Mouse (Mus musculus) frontal cortex, adult (tissue): ENCODE measurements around the gene Exosc7.

Experiments
- ATAC-seq: cut with Nextera tagmentation; 2 replicates; pipeline ENCODE4 v1.9.2; 2017; ENCODE audit warnings: mild to moderate bottlenecking, moderate library complexity, mixed read lengths; ENCODE audit not compliant: low TSS enrichment

Exosc7 gene

GRCm38 (mm10) chr9:123112805-123113521, at the start of gene Exosc7, which contains the start of gene Zdhhc3:
Exosc7 (plus strand) TSS chr9:123113215.
Zdhhc3 (minus strand) TSS chr9:123113205.
- peak; percentile 89 for ATAC-seq

- no peak for ATAC-seq
These were observed 33.9 kb upstream of the Exosc7 start for GRCm38 (mm10) chr9:123079149-123079548.

GRCm38 (mm10) chr9:123080355-123080754, 32.7 kb upstream of the Exosc7 start:
- peak; percentile 93 for ATAC-seq

- no peak for ATAC-seq
These were observed 32.2 kb upstream of the Exosc7 start for GRCm38 (mm10) chr9:123080796-123081195.

GRCm38 (mm10) chr9:123085373-123085772, 27.6 kb upstream of the Exosc7 start:
- no peak for ATAC-seq

- ATAC-seq = no peak
These were observed 25.5 kb upstream of the Exosc7 start for GRCm38 (mm10) chr9:123087558-123087957.

- no peak for ATAC-seq
These were observed 22.2 kb upstream of the Exosc7 start for GRCm38 (mm10) chr9:123090844-123091243.

- ATAC-seq = no peak
These were observed 13.2 kb upstream of the Exosc7 start for GRCm38 (mm10) chr9:123099631-123100455.

- no peak for ATAC-seq
These were observed 9.6 kb upstream of the Exosc7 start for GRCm38 (mm10) chr9:123103425-123103824.

GRCm38 (mm10) chr9:123104362-123104761, 8.7 kb upstream of the Exosc7 start:
- no peak for ATAC-seq

- peak; percentile 82; the same call in 1 of the 2 replicates for ATAC-seq
These were observed 5.8 kb upstream of the Exosc7 start for GRCm38 (mm10) chr9:123107186-123107585.

GRCm38 (mm10) chr9:123109188-123109587, 3.8 kb upstream of the Exosc7 start:
- no peak for ATAC-seq

GRCm38 (mm10) chr9:123111751-123112221, 1.2 kb upstream of the Exosc7 start:
- ATAC-seq = no peak

GRCm38 (mm10) chr9:123113931-123114330, 916 bp downstream of the Exosc7 start:
- no peak for ATAC-seq

GRCm38 (mm10) chr9:123115566-123115965, 2.6 kb downstream of the Exosc7 start:
- ATAC-seq = no peak

- ATAC-seq = no peak
These were observed 10.0 kb downstream of the Exosc7 start for GRCm38 (mm10) chr9:123123017-123123416.

GRCm38 (mm10) chr9:123123571-123124412, 10.8 kb downstream of the Exosc7 start:
- ATAC-seq = 0 out of 2 replicates have a peak, but pooled peaks have one; percentile 70

- no peak for ATAC-seq
These were observed 11.5 kb downstream of the Exosc7 start for GRCm38 (mm10) chr9:123124413-123124981.

GRCm38 (mm10) chr9:123127663-123128062, 14.6 kb downstream of the Exosc7 start:
- no peak for ATAC-seq

GRCm38 (mm10) chr9:123132994-123133393, 20.0 kb downstream of the Exosc7 start:
- no peak for ATAC-seq

GRCm38 (mm10) chr9:123136953-123137682, 24.1 kb downstream of the Exosc7 start:
- ATAC-seq = peak; percentile 78
